13 mouse cellular contexts compared by ENCODE assay signal in the genomic region with DNA sequence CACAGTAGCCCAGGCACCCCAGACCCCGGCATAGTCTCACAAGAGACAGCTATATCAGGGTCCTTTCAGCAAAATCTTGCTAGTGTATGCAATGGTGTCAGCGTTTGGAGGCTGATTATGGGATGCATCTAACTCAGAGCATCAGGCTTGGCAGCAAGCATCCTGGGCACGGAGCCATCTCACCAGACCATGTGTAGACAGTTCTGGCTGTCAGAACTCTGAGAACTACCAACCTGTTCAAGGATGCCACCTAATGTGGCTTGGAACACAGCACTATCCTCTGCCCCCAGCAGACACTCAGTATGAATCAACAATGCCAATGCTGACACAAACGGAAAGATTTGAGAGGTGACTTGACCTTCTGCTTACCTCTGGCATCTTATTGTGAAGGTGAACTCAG. TPM values are rescaled to one million over a fixed set of nuclear protein-coding genes. Genes with fewer than 3 reads are reported as not detected.
DNase-seq lines count a peak whose midpoint lies in the region.
"Had no signal": no experiment of that assay in that cellular context is flagged by ENCODE, and none has a peak within 500 bp of the region (broad histone marks: within the 10 kb centered on the region; RNA-seq: fewer than 3 reads in every experiment).

No protein-coding gene starts in this region.

- intact Hi-C loops in left cerebral cortex, postnatal 25 days (cut with DNase I): no loop called here
- intact Hi-C loops in left cerebral cortex, postnatal 36 days (cut with DNase I): loop anchor here (2.0 kb wide), 1 partner anchor 487 kb away; no protein-coding TSS in a partner anchor

- peak; percentile 4 to 16 for DNase-seq in left cerebral cortex, postnatal 25 days (ENCODE audit: low spot score in 2 of 2)
- DNase-seq in left cerebral cortex, postnatal 36 days (ENCODE audit: low spot score in 2 of 2): no peak
- peak; percentile 55 to 57 for DNase-seq in cerebellum, adult 18-20 months
- DNase-seq in cerebellum, postnatal 25 days: peak; percentile 68 to 85
- DNase-seq in layer of hippocampus, postnatal 36 days: peak; percentile 31 to 40
- DNase-seq in ovary, postnatal 10 days (ENCODE audit: low spot score): no peak
- no peak for DNase-seq in lung, postnatal 10 days
- DNase-seq: adrenal gland, adult 2 months; heart, adult 18-20 months; heart, postnatal 14 days; thymus, adult 18-20 months had no signal

RNA-seq across cellular contexts. Expression of a gene that starts 12.3 kb away (rescaled TPM):
- total RNA-seq in left cerebral cortex, postnatal 25 days (2021): not detected
- total RNA-seq in left cerebral cortex, postnatal 36 days (2021): not detected
- total RNA-seq in layer of hippocampus, postnatal 36 days (2021): not detected
- total RNA-seq: adrenal gland, adult 2 months; CH12.LX; heart, adult 18-20 months; heart, postnatal 14 days; layer of hippocampus, adult 8-10 months had no signal

RNA-seq across cellular contexts. Expression of a gene that starts 38.4 kb away (rescaled TPM):
- total RNA-seq in left cerebral cortex, postnatal 25 days (2021): 1 to 10 TPM; 5.2 to 5.4 TPM
- 1 to 10 TPM; 5.9 to 6.4 TPM for total RNA-seq in left cerebral cortex, postnatal 36 days (2021)
- total RNA-seq in layer of hippocampus, postnatal 36 days (2021): 1 to 10 TPM; 5.0 to 5.2 TPM
- total RNA-seq: CH12.LX had no signal

RNA-seq across cellular contexts. Expression of a gene that starts 56.0 kb away (rescaled TPM):
- total RNA-seq in left cerebral cortex, postnatal 25 days (2021): 10 to 100 TPM; 21.5 to 27.9 TPM
- 10 to 100 TPM; 30.2 to 33.2 TPM for total RNA-seq in left cerebral cortex, postnatal 36 days (2021)
- 10 to 100 TPM; 15.6 to 24.1 TPM for total RNA-seq in layer of hippocampus, postnatal 36 days (2021)

Comparison
In these comparisons a context has a peak if more than half of its experiments do, and no peak if none do; other contexts are left out.
1. DNase-seq: peak in left cerebral cortex, postnatal 25 days (2 of 2), cerebellum, adult 18-20 months (2 of 2), cerebellum, postnatal 25 days (2 of 2) and layer of hippocampus, postnatal 36 days (2 of 2); none in left cerebral cortex, postnatal 36 days (0 of 2), ovary, postnatal 10 days (single experiment) and lung, postnatal 10 days (single experiment).